Mouse (Mus musculus): ENCODE measurements at regions not wholly inside any gene's neighbourhood (a gene's known extent, or its start where the extent isn't known, plus 50 kb on each side); places are given as distances from the start of the nearest gene placed in this dataset.
"Not testable (repeated sequence)": the region's sequence is repeated elsewhere in the genome, so short reads cannot be mapped to it uniquely, and the experiment has no call there.

GRCm38 (mm10) chr6:48341367-48341766 is 54.0 kb upstream of the Krba1 start:
- DNase-seq: not testable (repeated sequence)

- DNase-seq: not testable (repeated sequence)
Observed at GRCm38 (mm10) chr6:48336964-48337363, 58.4 kb upstream of the Krba1 start.

DNA sequence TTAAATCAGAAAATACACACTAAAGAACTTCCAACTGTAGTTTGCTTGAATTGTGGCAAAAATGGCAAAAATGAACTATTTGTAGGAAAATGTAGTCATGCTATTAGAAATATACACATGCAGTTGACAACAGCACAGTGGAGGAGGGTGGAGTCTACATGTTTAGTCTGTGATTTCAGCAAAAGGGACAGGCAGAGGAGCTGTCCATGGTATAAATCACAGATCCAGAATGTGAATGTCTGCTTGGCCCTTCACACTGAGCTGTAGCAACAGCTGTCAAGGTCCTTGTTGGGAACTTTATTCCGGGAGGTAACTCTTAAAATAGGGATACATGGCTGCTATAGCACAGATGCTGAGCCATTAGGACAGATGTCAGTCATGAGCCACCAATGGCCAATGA is 107.4 kb upstream of the Krba1 start:
- peak; percentile 3 for DNase-seq

- DNase-seq: not testable (repeated sequence)
Observed at GRCm38 (mm10) chr6:48279646-48280045, 115.7 kb upstream of the Krba1 start.

- DNase-seq: not testable (repeated sequence)
Observed at GRCm38 (mm10) chr6:48261563-48261962, 133.8 kb upstream of the Krba1 start.

DNA sequence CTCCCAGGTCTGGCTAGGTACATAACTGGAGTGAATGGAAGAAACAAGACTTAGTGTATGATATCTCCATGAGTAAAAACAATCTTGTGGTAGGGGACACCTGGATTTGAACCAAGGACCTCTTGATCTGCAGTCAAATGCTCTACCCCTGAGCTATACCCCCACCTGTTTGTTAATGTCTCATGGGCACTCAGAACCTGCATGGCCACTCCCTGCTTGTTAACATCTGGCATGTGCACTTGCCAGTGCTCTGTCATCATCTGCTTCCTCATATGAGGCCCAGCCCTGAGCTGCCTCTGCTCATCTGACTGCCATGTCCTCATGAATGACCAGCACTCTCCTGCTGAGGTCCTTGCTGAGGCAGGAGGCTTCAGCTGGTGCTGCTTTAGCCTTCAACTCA is 142.4 kb upstream of the Krba1 start:
- not testable (repeated sequence) for DNase-seq

DNA sequence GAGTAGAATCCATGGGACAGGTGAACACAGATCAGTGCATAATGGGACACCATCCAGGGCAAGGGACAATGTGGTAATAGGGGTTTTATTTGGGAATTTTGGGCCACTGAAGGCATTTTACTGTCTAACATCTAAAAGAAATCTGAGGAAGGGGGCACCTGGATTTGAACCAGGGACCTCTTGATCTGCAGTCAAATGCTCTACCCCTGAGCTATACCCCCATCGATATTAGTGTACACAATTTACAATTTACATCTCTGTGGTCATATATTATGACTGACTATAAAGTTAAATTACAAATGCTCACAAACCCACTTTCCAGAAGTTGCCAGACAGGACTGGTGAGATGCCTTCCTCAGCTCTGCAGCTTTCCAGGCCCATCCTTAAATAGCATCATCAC is 143.4 kb upstream of the Krba1 start:
- DNase-seq: no peak

DNA sequence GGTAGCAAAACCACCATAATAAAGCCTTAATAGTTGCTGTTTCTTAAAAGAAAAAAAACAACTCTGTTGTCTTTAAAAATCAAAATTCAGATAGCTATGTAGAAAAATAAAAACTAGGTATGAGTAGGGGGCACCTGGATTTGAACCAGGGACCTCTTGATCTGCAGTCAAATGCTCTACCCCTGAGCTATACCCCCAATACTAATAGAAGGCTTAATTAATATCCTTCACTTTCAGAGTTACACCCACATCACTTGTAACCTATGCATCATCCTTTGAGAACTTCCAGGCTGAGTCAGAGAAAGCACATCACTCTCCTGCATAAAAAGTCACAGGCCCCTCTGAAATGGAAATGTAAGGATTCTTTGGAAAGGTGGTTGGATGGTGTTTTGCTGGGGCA is 151.2 kb upstream of the Krba1 start:
- not testable (repeated sequence) for DNase-seq

DNA sequence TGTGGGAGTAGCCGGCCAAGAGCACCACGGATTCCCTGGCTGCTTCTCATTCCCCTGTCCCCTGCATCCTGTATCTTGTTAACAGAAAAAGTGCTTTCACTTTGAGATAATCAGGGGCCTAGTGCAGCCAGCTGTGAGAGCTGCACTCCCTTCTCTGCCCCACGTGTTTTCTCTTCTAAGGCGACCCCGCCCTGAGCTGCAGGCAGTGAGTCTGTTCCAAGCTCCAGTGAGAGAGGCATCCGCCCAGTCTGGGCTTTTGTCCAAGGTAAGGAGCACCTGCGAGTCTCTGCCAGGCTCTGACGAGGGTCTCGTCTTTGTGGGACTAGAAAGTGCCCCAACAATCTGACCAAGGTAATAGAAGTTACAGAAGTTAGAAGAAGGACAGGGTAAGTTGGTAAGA is 141.0 kb upstream of the Zfp746 start:
- peak; percentile 41 for DNase-seq

GRCm38 (mm10) chr6:48224206-48224605 is 137.8 kb upstream of the Zfp746 start:
- no peak for DNase-seq

- no peak for DNase-seq
Observed at GRCm38 (mm10) chr6:48222971-48223370, 136.6 kb upstream of the Zfp746 start.

DNA sequence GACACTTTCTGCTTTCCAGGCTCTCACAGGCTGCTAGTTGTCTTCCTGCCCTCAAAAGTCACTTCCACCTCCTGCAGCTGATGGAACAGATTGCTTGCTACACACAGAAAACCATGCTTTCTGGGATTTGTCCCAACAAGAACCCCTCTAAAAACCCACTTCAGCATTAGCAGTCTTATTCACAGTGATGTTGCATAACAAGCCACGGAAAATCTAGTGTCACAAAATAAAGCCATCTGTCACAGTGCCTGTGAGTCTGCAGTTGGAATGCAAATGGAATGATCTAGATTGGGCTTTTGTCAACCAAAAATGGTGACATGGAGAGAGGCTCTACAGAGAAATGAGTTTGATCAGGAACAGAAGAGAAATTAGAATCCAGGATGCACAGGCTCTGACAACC is 135.4 kb upstream of the Zfp746 start:
- not testable (repeated sequence) for DNase-seq

- no peak for DNase-seq
Observed at GRCm38 (mm10) chr6:48215212-48215611, 128.8 kb upstream of the Zfp746 start.

- DNase-seq: no peak
Observed at GRCm38 (mm10) chr6:48209739-48210138, 123.3 kb upstream of the Zfp746 start.

- no peak for DNase-seq
Observed at GRCm38 (mm10) chr6:48209103-48209502, 122.7 kb upstream of the Zfp746 start.

DNA sequence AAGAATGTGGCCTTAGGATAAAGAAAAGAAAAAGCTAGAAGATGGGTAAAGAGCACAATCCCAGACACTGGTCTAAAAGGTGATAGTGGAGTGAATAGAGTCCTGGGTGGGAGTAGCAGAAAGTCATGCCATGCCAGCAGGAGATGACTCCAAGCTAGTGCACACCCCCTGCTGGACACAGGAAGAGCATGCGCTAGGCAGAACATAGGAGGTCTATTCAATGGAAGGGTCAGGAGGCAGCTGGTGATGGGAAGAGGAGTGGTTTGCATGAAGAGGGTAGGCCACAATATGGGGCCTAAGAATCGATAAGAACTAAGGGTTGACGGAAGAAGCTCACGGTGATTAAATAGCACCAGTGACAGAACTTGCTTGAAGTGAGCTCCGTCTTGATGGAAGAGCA is 119.3 kb upstream of the Zfp746 start:
- no peak for DNase-seq

- DNase-seq: no peak
Observed at GRCm38 (mm10) chr6:48199951-48200350, 113.6 kb upstream of the Zfp746 start.

GRCm38 (mm10) chr6:48198806-48199205 is 112.4 kb upstream of the Zfp746 start:
- no peak for DNase-seq

DNA sequence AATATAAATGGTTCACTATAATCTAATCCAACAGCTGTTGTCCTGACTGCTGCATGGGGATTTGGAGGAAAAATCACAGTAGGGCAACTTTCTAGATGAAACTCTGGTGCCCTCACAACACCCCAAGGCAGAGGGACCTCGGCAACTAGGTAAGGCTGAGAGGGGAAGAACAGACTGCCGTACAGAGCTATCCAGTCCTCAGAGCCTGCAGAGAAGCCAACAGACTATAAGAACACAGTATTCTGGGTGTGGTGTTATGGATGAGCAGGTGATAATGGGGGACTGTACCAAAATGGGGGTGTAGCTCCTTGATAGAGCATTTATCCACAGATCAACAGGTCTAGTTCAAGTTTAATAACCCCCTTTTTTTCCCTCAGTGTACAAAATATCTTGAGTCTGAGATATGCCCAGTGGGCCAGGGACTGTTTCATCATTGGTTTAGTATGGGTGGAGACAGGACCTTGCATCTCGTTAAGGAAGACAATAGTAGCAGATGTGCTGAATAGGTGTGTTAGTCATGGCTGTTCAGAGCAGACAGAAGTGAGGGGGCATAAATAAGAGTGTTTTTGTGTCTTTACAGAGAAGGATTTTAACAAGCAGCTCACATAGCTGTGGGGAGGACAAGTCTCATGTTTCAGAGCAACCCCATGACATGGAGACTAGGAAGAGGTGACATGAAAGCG is 111.4 kb upstream of the Zfp746 start:
- DNase-seq: no peak

- not testable (repeated sequence) for DNase-seq
Observed at GRCm38 (mm10) chr6:48188363-48188762, 102.0 kb upstream of the Zfp746 start.

DNA sequence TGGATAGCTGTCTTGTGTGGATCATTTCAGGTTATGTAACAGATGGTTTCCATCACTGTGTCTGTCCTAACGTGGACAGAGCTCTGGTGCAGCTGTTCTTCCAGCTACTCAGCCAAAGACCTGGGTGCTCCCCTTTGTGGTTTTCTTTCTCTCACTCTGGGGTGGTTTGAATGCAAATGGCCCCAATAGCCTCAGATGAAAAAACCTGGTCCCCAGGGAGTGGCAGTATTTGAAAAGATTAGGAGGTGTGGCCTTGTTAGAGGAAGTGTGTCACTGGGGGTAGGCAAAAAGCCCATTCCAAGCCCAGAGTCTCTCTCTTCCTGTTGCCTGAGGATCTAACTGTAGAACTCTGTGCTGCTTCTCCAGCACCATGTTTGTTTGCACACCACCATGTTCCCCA is 98.9 kb upstream of the Zfp746 start:
- DNase-seq: no peak

- DNase-seq: no peak
Observed at GRCm38 (mm10) chr6:48178360-48179120, 92.1 kb upstream of the Zfp746 start.

DNA sequence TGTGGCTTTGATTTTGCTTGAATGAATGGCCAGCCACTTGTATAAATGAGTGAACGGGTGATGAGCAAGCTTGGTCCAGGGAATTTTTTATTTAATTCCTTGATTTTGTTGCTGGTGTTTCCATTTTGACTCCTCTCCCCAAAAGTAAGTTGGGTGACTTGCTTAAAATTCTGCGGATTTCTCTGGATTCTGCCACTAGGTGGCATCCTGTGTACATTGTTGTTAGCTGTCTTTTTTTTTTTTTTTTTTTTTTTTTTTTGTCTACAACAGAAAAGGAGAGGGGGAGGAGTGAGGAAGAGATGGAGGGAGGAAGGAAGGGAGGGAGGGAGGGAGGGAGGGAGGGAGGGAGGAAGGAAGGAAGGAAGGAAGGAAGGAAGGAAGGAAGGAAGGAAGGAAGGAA is 91.5 kb upstream of the Zfp746 start:
- peak; percentile 75 for DNase-seq

DNA sequence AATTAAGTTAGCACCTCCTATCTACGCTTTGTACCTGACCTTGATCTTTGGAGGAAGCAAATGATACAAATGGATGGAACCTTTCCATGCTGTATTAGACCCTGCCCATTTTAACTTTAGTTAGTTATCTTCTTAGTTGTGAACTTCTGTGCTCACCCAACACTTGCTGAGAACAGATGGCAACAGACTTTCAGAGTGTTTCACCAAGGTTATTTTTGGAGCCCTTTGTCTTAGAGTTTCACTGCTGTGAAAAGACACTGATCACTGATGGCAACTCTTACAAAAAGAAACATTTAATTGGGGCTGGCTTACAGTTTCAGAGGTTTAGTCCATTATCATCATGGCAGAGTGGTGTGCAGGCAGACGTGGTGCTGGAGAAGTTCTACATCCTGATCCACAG is 88.8 kb upstream of the Zfp746 start:
- no peak for DNase-seq
